22 mouse cellular contexts compared by ENCODE assay signal in the genomic region with DNA sequence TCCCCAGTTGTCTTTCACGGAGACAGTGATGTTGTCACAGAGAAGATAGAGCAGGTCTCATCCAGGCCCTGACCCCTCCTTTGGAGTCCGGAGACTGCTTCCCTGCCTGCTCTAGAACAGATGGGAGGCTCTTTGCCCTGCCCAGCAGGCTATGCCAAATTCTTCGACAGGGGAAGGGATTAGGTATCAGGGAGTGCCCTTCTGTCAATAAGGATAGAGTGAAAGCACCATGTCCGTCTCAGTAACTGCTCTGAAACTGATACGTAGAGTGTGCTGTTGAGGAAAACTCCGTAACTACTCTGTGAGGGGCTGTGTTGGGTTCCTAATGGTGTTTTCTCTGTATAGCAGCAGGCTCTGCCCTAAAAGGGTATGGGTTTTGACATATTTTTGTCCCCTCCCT. TPM values are rescaled to one million over a fixed set of nuclear protein-coding genes. Genes with fewer than 3 reads are reported as not detected.
A peak's percentile ranks its signal among the peaks of the same experiment; 100 is the strongest.
DNase-seq lines count a peak whose midpoint lies in the region; ATAC-seq lines count a peak whose summit lies in the region.
"Had no signal": no experiment of that assay in that cellular context is flagged by ENCODE, and none has a peak within 500 bp of the region (broad histone marks: within the 10 kb centered on the region; RNA-seq: fewer than 3 reads in every experiment).

No protein-coding gene starts in this region.

- no peak overlapping the region for H3K9ac ChIP-seq in embryonic facial prominence, embryonic 14.5 days (ENCODE audit: low read depth, low read length)
- H3K9ac ChIP-seq in hindbrain, embryonic 14.5 days: no peak overlapping the region
- H3K9ac ChIP-seq in hindbrain, embryonic 12.5 days: no peak overlapping the region
- H3K9ac ChIP-seq in midbrain, embryonic 15.5 days: no peak overlapping the region
- H3K9ac ChIP-seq: embryonic facial prominence, embryonic 13.5 days; forebrain, embryonic 15.5 days; heart, embryonic 15.5 days had no signal

- H3K4me1 ChIP-seq in embryonic facial prominence, embryonic 14.5 days (ENCODE audit: control insufficient read depth, insufficient read depth, low read length): 0 out of 2 replicates have a peak, but pooled peaks cover 3% of the 10 kb centered on the region
- 0 out of 2 replicates have a peak, but pooled peaks cover 6% of the 10 kb centered on the region for H3K4me1 ChIP-seq in embryonic facial prominence, embryonic 10.5 days
- peaks cover 25% of the 10 kb centered on the region for H3K4me1 ChIP-seq in hindbrain, embryonic 14.5 days (replicated peaks; ENCODE audit: control insufficient read depth, insufficient read depth, low read length)
- peaks cover 30% of the 10 kb centered on the region for H3K4me1 ChIP-seq in hindbrain, embryonic 12.5 days
- H3K4me1 ChIP-seq in midbrain, embryonic 10.5 days: peaks cover 66% of the 10 kb centered on the region
- peaks cover 36% of the 10 kb centered on the region for H3K4me1 ChIP-seq in midbrain, embryonic 15.5 days

- H3K27ac ChIP-seq in embryonic facial prominence, embryonic 14.5 days (replicated peaks; ENCODE audit: low read depth, low read length): no peak overlapping the region
- no peak overlapping the region for H3K27ac ChIP-seq in embryonic facial prominence, embryonic 10.5 days (replicated peaks)
- H3K27ac ChIP-seq in hindbrain, embryonic 14.5 days: 0 out of 2 replicates have a peak overlapping the region, but pooled peaks have one; percentile 21
- H3K27ac ChIP-seq in hindbrain, embryonic 12.5 days: no peak overlapping the region
- peak overlapping the region; percentile 81 for H3K27ac ChIP-seq in midbrain, embryonic 10.5 days (replicated peaks)
- no peak overlapping the region for H3K27ac ChIP-seq in midbrain, embryonic 15.5 days
- H3K27ac ChIP-seq: embryonic facial prominence, embryonic 13.5 days; forebrain, embryonic 15.5 days; heart, embryonic 15.5 days; left cerebral cortex, adult 2 months had no signal

- peak; percentile 36 for DNase-seq in embryonic facial prominence, embryonic 14.5 days (ENCODE audit: low spot score)
- no peak for DNase-seq in embryonic facial prominence, embryonic 10.5 days (ENCODE audit: low spot score)
- DNase-seq in hindbrain, embryonic 14.5 days (ENCODE audit: low spot score): no peak
- DNase-seq in midbrain, embryonic 10.5 days (ENCODE audit: low spot score): no peak
- DNase-seq in skeletal muscle tissue, adult 2 months (ENCODE audit: low read depth, low spot score): peak; percentile 22
- DNase-seq: adrenal gland, postnatal 10 days; cerebellum, adult 9-11 months; layer of hippocampus, adult 9-11 months; left cerebral cortex, postnatal 4 days; lung, adult 2 months; retina, postnatal 1 day; thymus, postnatal 25 days had no signal

- no peak for ATAC-seq in embryonic facial prominence, embryonic 14.5 days (ENCODE audit: low read depth)
- ATAC-seq in hindbrain, embryonic 14.5 days (ENCODE audit: low FRiP score): no peak
- ATAC-seq in hindbrain, embryonic 12.5 days (ENCODE audit: low FRiP score): no peak
- ATAC-seq in midbrain, embryonic 15.5 days (replicated peaks): no peak
- ATAC-seq: activated CD4-positive, CD25-positive, alpha-beta regulatory T cell, adult 4 months; forebrain, embryonic 15.5 days; intestine, embryonic 16.5 days had no signal

- H3K9me3 ChIP-seq in embryonic facial prominence, embryonic 14.5 days (ENCODE audit: control insufficient read depth, low read length): no peaks in the 10 kb centered on the region
- H3K9me3 ChIP-seq in embryonic facial prominence, embryonic 10.5 days: no peaks in the 10 kb centered on the region
- H3K9me3 ChIP-seq in hindbrain, embryonic 14.5 days (ENCODE audit: control insufficient read depth, low read length): no peaks in the 10 kb centered on the region
- no peaks in the 10 kb centered on the region for H3K9me3 ChIP-seq in hindbrain, embryonic 12.5 days (replicated peaks)
- no peaks in the 10 kb centered on the region for H3K9me3 ChIP-seq in midbrain, embryonic 10.5 days (replicated peaks)
- H3K9me3 ChIP-seq in midbrain, embryonic 15.5 days: no peaks in the 10 kb centered on the region
- H3K9me3 ChIP-seq: embryonic facial prominence, embryonic 13.5 days; forebrain, embryonic 15.5 days; G1E; heart, embryonic 15.5 days had no signal

- no peak overlapping the region for H3K4me2 ChIP-seq in embryonic facial prominence, embryonic 14.5 days (ENCODE audit: low read depth, low read length)
- no peak overlapping the region for H3K4me2 ChIP-seq in hindbrain, embryonic 14.5 days (replicated peaks)
- H3K4me2 ChIP-seq in hindbrain, embryonic 12.5 days (replicated peaks): no peak overlapping the region
- no peak overlapping the region for H3K4me2 ChIP-seq in midbrain, embryonic 15.5 days
- H3K4me2 ChIP-seq: embryonic facial prominence, embryonic 13.5 days; forebrain, embryonic 15.5 days; heart, embryonic 15.5 days; liver, embryonic 11.5 days had no signal

- no peak overlapping the region for H3K4me3 ChIP-seq in embryonic facial prominence, embryonic 14.5 days (ENCODE audit: low read depth, low read length)
- H3K4me3 ChIP-seq in embryonic facial prominence, embryonic 10.5 days: no peak overlapping the region
- H3K4me3 ChIP-seq in hindbrain, embryonic 14.5 days (replicated peaks; ENCODE audit: low read length): no peak overlapping the region
- H3K4me3 ChIP-seq in hindbrain, embryonic 12.5 days: no peak overlapping the region
- H3K4me3 ChIP-seq in midbrain, embryonic 10.5 days: no peak overlapping the region
- no peak overlapping the region for H3K4me3 ChIP-seq in midbrain, embryonic 15.5 days
- H3K4me3 ChIP-seq: embryonic facial prominence, embryonic 13.5 days; forebrain, embryonic 15.5 days; heart, embryonic 15.5 days; left cerebral cortex, adult 2 months had no signal

- 0 out of 2 replicates have a peak, but pooled peaks cover 11% of the 10 kb centered on the region for H3K36me3 ChIP-seq in embryonic facial prominence, embryonic 14.5 days (ENCODE audit: control insufficient read depth, insufficient read depth, low read length)
- peaks cover 47% of the 10 kb centered on the region for H3K36me3 ChIP-seq in embryonic facial prominence, embryonic 10.5 days (replicated peaks)
- H3K36me3 ChIP-seq in hindbrain, embryonic 14.5 days (replicated peaks; ENCODE audit: control insufficient read depth, insufficient read depth): peaks cover 17% of the 10 kb centered on the region
- H3K36me3 ChIP-seq in hindbrain, embryonic 12.5 days: no peaks in the 10 kb centered on the region; the same call in 1 of the 2 replicates
- peaks cover 25% of the 10 kb centered on the region for H3K36me3 ChIP-seq in midbrain, embryonic 10.5 days
- no peaks in the 10 kb centered on the region for H3K36me3 ChIP-seq in midbrain, embryonic 15.5 days (replicated peaks)
- H3K36me3 ChIP-seq: heart, embryonic 15.5 days had no signal

- H3K27me3 ChIP-seq in embryonic facial prominence, embryonic 14.5 days (replicated peaks; ENCODE audit: control insufficient read depth, insufficient read depth, low read length): no peaks in the 10 kb centered on the region
- H3K27me3 ChIP-seq in embryonic facial prominence, embryonic 10.5 days (replicated peaks; ENCODE audit: low read depth, poor library complexity, severe bottlenecking): no peaks in the 10 kb centered on the region
- H3K27me3 ChIP-seq in hindbrain, embryonic 14.5 days (ENCODE audit: control insufficient read depth, insufficient read depth, low read length): no peaks in the 10 kb centered on the region
- H3K27me3 ChIP-seq in hindbrain, embryonic 12.5 days: no peaks in the 10 kb centered on the region
- no peaks in the 10 kb centered on the region for H3K27me3 ChIP-seq in midbrain, embryonic 10.5 days (ENCODE audit: low read depth, poor library complexity, severe bottlenecking)
- H3K27me3 ChIP-seq in midbrain, embryonic 15.5 days (replicated peaks): no peaks in the 10 kb centered on the region
- H3K27me3 ChIP-seq: embryonic facial prominence, embryonic 13.5 days; forebrain, embryonic 15.5 days; heart, embryonic 15.5 days had no signal

- 62% methylated on average over 6 of the region's 6 CpGs for WGBS in embryonic facial prominence, embryonic 14.5 days
- WGBS in embryonic facial prominence, embryonic 10.5 days: 67% methylated on average over 6 of the region's 6 CpGs
- WGBS in hindbrain, embryonic 14.5 days: 77% methylated on average over 6 of the region's 6 CpGs
- WGBS in hindbrain, embryonic 12.5 days: 64% methylated on average over 6 of the region's 6 CpGs
- 47% methylated on average over 6 of the region's 6 CpGs for WGBS in midbrain, embryonic 10.5 days
- WGBS in midbrain, embryonic 15.5 days: 46% methylated on average over 6 of the region's 6 CpGs

RNA-seq across cellular contexts. Expression of gene Kidins220, which starts 42.6 kb away (rescaled TPM):
- polyA plus RNA-seq in embryonic facial prominence, embryonic 14.5 days (2014; fragmentation: Nextera tagmentation; extraction: Ambion mirVana): 38.4 and 42.1 TPM in 2 replicates
- 18.9 and 19.0 TPM in 2 replicates for polyA plus RNA-seq in embryonic facial prominence, embryonic 10.5 days (2016; fragmentation: Nextera tagmentation; extraction: Ambion mirVana)
- 174 and 189 TPM in 2 replicates for polyA plus RNA-seq in hindbrain, embryonic 14.5 days (2014; fragmentation: Nextera tagmentation; extraction: Ambion mirVana)
- 103 and 106 TPM in 2 replicates for polyA plus RNA-seq in hindbrain, embryonic 12.5 days (2016; fragmentation: Nextera tagmentation; extraction: Ambion mirVana)
- 22.9 and 39.4 TPM in 2 replicates for polyA plus RNA-seq in midbrain, embryonic 10.5 days (2016; fragmentation: Nextera tagmentation; extraction: Ambion mirVana)
- polyA plus RNA-seq in midbrain, embryonic 15.5 days (2015; fragmentation: Nextera tagmentation; extraction: Ambion mirVana): 162 and 180 TPM in 2 replicates

Comparison
In these comparisons a context has a peak if more than half of its experiments do, and no peak if none do; other contexts are left out.
1. DNase-seq: peak in embryonic facial prominence, embryonic 14.5 days (single experiment) and skeletal muscle tissue, adult 2 months (single experiment); none in embryonic facial prominence, embryonic 10.5 days (single experiment), hindbrain, embryonic 14.5 days (single experiment) and midbrain, embryonic 10.5 days (single experiment).
2. H3K27ac ChIP-seq: peak in hindbrain, embryonic 14.5 days (single experiment) and midbrain, embryonic 10.5 days (single experiment); none in embryonic facial prominence, embryonic 14.5 days (single experiment), embryonic facial prominence, embryonic 10.5 days (single experiment), hindbrain, embryonic 12.5 days (single experiment) and midbrain, embryonic 15.5 days (single experiment).